Mouse (Mus musculus) midbrain, postnatal 0 days (tissue): ENCODE data around the gene Fos. TPM values are rescaled to one million over a fixed set of nuclear protein-coding genes. Genes with fewer than 3 reads are reported as not detected.

Source experiments
- ATAC-seq: fragments of 200-750 bp; cut with Nextera tagmentation; 2 replicates; pipeline ENCODE4 v1.8.0; 2017; ENCODE audit warnings: moderate number of reproducible peaks, mild to moderate bottlenecking, moderate TSS enrichment, moderate library complexity; ENCODE audit not compliant: low FRiP score
- DNase-seq: peaks from one replicate; pipeline ENCODE4 v3.0.0-alpha.2; 2015; ENCODE audit warnings: low spot score
- H3K27ac ChIP-seq: fragments of 300-500 bp; sonication (generic); 2 replicates; pipeline ENCODE4 v1.5.1; 2014; ENCODE audit warnings: low read depth, mild to moderate bottlenecking, low read length, mixed read lengths
- H3K27me3 ChIP-seq: fragments of 300-500 bp; sonication (generic); 2 replicates; pipeline ENCODE4 v1.6.1; 2014; ENCODE audit warnings: low read length, control low read depth, mixed read lengths; ENCODE audit not compliant: insufficient read depth
- H3K36me3 ChIP-seq: fragments of 300-500 bp; sonication (generic); 2 replicates; pipeline ENCODE4 v1.6.1; 2014; ENCODE audit warnings: low read length, control low read depth, mixed read lengths; ENCODE audit not compliant: insufficient read depth
- H3K4me1 ChIP-seq: fragments of 300-500 bp; sonication (generic); 2 replicates; pipeline ENCODE4 v1.6.1; 2014; ENCODE audit warnings: mild to moderate bottlenecking, control low read depth, antibody characterized with exemption, low read length, mixed read lengths; ENCODE audit not compliant: insufficient read depth
- H3K4me2 ChIP-seq: fragments of 300-500 bp; sonication (generic); 2 replicates; pipeline ENCODE4 v1.6.1; 2014; ENCODE audit warnings: low read depth, mild to moderate bottlenecking, low read length, mixed read lengths; ENCODE audit not compliant: poor library complexity, severe bottlenecking
- H3K4me3 ChIP-seq: fragments of 300-500 bp; sonication (generic); 2 replicates; pipeline ENCODE4 v1.5.1; 2014; ENCODE audit warnings: low read depth, mild to moderate bottlenecking, low read length, moderate library complexity
- H3K9ac ChIP-seq: fragments of 300-500 bp; sonication (generic); replicated peaks from 2 replicates; pipeline ENCODE4 v1.6.1; 2014; ENCODE audit warnings: mild to moderate bottlenecking, low read length, moderate library complexity, mixed read lengths; ENCODE audit not compliant: poor library complexity, severe bottlenecking
- H3K9me3 ChIP-seq: fragments of 300-500 bp; sonication (generic); 2 replicates; pipeline ENCODE4 v1.6.1; 2016; ENCODE audit warnings: low read length, control low read depth
- CTCF ChIP-seq: IDR thresholded peaks from 2 replicates; pipeline ENCODE4 v1.5.1; 2016; ENCODE audit warnings: antibody characterized with exemption, mild to moderate bottlenecking
- WGBS: fragments of 180-500 bp; shearing (Covaris S2); extraction: QIAGEN DNeasy Blood & Tissue Kit; methylation state at CpG from one replicate; pipeline ENCODE4 v1.1.7; 2014; 5-methylcytosine and 5-hydroxymethylcytosine counted together
- polyA plus RNA-seq: library from polyadenylated mRNA; unstranded; fragments of >200 nt; fragmentation: Nextera tagmentation; extraction: Ambion mirVana; gene quantifications from 2 replicates; pipeline ENCODE4 v1.2.1, GENCODE M21; 2015
- total RNA-seq: library from RNA; depleted of rRNA; stranded (reverse); fragments of >200 nt; gene quantifications from 2 replicates; pipeline ENCODE4 v1.2.3, GENCODE M21; 2014

The Fos gene
- total and polyA plus RNA-seq, 2 experiments from 2014 or later, result 10.0 to 14.6 TPM

DNA sequence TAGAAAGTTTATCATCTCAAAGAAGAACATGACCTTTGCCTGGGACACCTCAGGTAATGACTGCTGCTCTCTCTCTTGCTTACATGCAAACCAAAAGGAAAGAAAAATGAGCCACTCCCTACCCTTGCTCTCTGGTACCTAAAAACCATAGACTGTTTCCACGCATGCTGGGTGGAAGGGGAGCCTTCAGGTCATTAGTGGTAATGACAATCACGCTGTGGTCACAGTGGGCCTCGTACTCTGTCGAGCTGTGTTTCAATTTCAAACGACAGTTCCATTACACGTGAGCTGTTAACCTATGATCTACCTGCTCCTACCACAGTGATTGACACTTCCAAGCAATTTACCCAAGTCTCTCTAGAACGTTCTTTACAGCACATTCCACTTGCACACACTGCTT is 5.0 kb downstream of the Fos start:
- DNase-seq (no peak), ATAC-seq (no peak)
- Histone ChIP-seq H3K4me1 (peaks cover 5% of the 10 kb centered on the region; the same call in 1 of the 2 replicates), H3K9me3 (no peaks in the 10 kb centered on the region), H3K4me3 (no peak overlapping the region), H3K36me3 (no peaks in the 10 kb centered on the region), H3K27me3 (peaks cover 15% of the 10 kb centered on the region), H3K9ac (no peak overlapping the region), H3K4me2 (no peak overlapping the region), H3K27ac (no peak overlapping the region)
- no peak for TF ChIP-seq CTCF
- WGBS, result 73% methylated on average over 7 of the region's 7 CpGs

DNA sequence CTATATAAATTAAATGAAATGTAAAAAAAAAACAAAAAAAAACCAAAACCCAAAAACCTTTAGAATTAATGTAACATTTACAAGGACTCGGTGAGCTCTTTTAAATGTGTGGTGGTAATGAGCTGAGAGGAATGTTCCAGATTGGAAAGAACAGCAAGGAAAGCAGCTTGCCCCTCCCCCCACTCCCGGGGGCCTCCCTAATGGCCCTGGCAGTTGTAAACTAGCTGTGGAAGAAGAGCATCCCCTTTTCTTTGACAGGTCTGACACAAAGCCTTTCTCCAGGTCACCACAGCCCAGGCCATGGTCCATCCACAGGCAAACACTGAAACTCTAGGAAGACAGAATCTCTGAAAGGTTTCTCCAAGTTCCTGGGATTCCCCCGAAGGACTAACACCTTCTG is 5.5 kb downstream of the Fos start:
- ATAC-seq, result no peak
- Histone ChIP-seq H3K9me3 (no peaks in the 10 kb centered on the region), H3K4me3 (no peak overlapping the region), H3K27ac (no peak overlapping the region), H3K36me3 (no peaks in the 10 kb centered on the region), H3K27me3 (peaks cover 15% of the 10 kb centered on the region), H3K9ac (no peak overlapping the region), H3K4me1 (peaks cover 5% of the 10 kb centered on the region; the same call in 1 of the 2 replicates), H3K4me2 (no peak overlapping the region)
- 57% methylated on average over 3 of the region's 3 CpGs for WGBS
- no peak for DNase-seq
- no peak for TF ChIP-seq CTCF

DNA sequence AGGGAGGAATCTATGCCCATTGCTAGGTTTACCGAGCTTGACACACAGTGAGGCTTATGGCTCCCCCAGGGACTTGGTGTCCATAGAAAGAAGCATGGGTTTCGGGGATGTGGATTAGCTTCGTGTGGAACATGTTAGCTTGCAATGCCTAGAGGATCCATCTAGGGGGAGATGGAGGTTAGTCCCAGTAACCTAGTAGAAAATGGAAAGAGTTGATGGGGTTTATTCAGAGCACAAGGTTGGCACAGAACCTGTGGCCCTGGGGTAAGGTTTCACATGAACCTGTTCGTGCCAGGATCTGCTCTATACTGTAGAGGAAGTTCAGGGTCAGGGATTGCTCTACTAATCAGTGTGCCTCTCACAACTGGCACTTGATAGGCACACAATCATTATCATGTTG is 9.5 kb downstream of the Fos start:
- DNase-seq, result peak; percentile 17
- no peaks in the 10 kb centered on the region for H3K4me1 ChIP-seq
- H3K4me2 ChIP-seq, result no peak overlapping the region
- no peaks in the 10 kb centered on the region for H3K36me3 ChIP-seq
- no peak overlapping the region for H3K27ac ChIP-seq
- 34% methylated on average over 4 of the region's 4 CpGs for WGBS
- ATAC-seq, result no peak
- no peaks in the 10 kb centered on the region for H3K27me3 ChIP-seq
- no peak overlapping the region for H3K9ac ChIP-seq
- no peaks in the 10 kb centered on the region for H3K9me3 ChIP-seq
- no peak overlapping the region for H3K4me3 ChIP-seq
- peak; percentile 53 for TF ChIP-seq CTCF

DNA sequence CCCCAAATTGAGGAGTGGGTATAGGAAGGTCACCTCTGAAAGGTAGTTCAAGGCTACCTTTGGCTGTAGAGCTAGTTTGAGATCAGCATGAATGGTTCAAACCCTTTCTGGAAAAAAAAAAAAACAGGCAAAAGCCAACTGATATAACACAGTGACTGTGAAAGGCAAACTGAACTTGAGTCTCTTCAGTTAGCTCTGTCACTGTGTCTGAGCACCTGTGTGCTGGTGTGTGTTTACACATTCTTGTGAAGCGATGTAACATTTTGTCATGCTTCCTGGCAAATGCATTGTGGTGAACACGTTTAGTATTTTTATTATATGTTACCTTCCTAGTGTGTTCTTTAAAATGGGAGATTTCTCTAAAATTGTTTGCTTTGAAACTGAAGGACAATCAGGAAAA is 11.0 kb downstream of the Fos start:
- H3K27ac ChIP-seq, result no peak overlapping the region
- no peaks in the 10 kb centered on the region for H3K9me3 ChIP-seq
- TF ChIP-seq CTCF, result no peak
- no peaks in the 10 kb centered on the region for H3K27me3 ChIP-seq
- no peaks in the 10 kb centered on the region for H3K4me1 ChIP-seq
- no peaks in the 10 kb centered on the region for H3K36me3 ChIP-seq
- no peak overlapping the region for H3K9ac ChIP-seq
- WGBS, result 86% methylated on average over 2 of the region's 2 CpGs
- H3K4me2 ChIP-seq, result no peak overlapping the region
- no peak overlapping the region for H3K4me3 ChIP-seq
- DNase-seq (no peak), ATAC-seq (no peak)

DNA sequence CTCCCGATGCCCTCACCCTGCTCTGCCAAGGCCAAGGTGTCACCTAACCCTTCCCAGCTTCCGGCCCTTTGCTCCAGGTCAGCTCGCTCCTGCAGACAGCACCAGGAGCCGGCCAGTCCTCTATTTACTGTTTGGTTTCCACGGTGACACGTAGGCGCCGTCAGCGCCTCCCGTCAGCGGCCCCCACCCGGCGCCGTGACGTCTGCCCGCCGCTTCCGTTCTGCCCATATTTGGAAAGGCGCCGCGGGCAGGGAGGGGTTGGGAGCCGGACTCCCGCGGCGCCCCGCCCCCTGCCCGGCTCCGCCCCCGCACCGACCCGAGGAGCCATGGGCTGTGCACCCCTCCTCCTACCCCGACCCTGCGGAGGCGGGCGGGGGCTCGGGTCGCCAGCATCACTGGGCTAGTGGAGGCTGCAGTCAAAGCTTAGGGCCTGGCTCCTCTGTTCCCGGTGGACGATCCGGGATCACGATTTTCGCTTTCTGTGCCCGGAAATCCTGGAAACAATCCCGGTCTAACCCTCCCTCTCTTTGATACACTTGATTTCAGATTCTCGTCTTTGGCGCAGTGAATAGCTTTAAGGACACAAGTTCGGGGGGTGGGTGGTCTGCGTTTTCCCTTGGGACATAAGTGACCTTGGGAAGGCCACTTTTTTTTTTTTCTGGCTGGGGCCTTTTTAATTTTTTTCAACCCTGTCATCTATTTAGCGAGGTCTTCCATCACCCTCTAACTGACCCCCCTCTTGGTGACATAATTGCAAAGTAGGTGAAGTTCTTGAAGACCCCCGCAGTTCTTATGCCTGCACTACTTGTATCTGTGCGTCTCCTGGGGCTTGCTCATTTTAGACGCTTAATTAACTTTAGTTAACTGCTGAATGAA is 12.4 kb downstream of the Fos start:
- under 1% methylated on average over 44 of the region's 52 CpGs for WGBS
- no peaks in the 10 kb centered on the region for H3K4me1 ChIP-seq
- ATAC-seq (peak; percentile 94), DNase-seq (peak; percentile 94)
- H3K27me3 ChIP-seq, result no peaks in the 10 kb centered on the region
- no peaks in the 10 kb centered on the region for H3K9me3 ChIP-seq
- H3K9ac ChIP-seq, result peak overlapping the region; percentile 77
- peak overlapping the region; percentile 75 for H3K27ac ChIP-seq
- TF ChIP-seq CTCF, result no peak
- H3K4me3 ChIP-seq, result peak overlapping the region; percentile 60
- H3K36me3 ChIP-seq, result no peaks in the 10 kb centered on the region
- H3K4me2 ChIP-seq, result peak overlapping the region; percentile 77

DNA sequence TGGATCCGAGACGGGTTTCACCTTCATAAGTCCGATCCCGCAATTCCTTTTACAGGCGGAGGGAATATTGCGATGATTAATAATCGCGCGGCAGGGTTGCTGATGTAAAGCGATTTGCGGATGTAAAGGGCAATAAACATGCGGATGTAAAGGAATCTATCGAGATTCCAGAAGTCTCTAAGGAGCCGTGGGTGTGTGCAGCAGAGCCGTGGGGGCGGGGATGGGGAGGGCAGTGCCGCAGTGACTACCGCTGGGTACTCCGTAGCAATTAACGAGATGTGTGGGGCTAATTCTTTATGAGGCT is 13.0 kb downstream of the Fos start:
- ATAC-seq, result no peak
- H3K27ac ChIP-seq, result no peak overlapping the region

More for the DNA sequence above, 13.0 kb downstream of the Fos start:
- 1% methylated on average over 20 of the region's 20 CpGs for WGBS
- DNase-seq, result no peak
- Histone ChIP-seq H3K4me2 (peak overlapping the region; percentile 77), H3K4me3 (peak overlapping the region; percentile 60), H3K9ac (peak overlapping the region; percentile 77), H3K36me3 (no peaks in the 10 kb centered on the region), H3K27me3 (no peaks in the 10 kb centered on the region), H3K4me1 (no peaks in the 10 kb centered on the region), H3K9me3 (no peaks in the 10 kb centered on the region)
- no peak for TF ChIP-seq CTCF
